Mouse (Mus musculus) cerebellum, adult 11 months (tissue): ENCODE measurements at regions not wholly inside any gene's neighbourhood (a gene's known extent, or its start where the extent isn't known, plus 50 kb on each side); places are given as distances from the start of the nearest gene placed in this dataset.
"Not testable (repeated sequence)": the region's sequence is repeated elsewhere in the genome, so short reads cannot be mapped to it uniquely, and the experiment has no call there.

Experiments used
- DNase-seq: peaks from one replicate; pipeline ENCODE4 v3.0.0; 2022

GRCm38 (mm10) chr17:15242976-15243635 is 133.6 kb downstream of the Dll1 start:
- no peak for DNase-seq

- DNase-seq: no peak
Measured at GRCm38 (mm10) chr17:15242356-15242755, 134.3 kb downstream of the Dll1 start.

GRCm38 (mm10) chr17:15241491-15241890 is 135.2 kb downstream of the Dll1 start:
- no peak for DNase-seq

GRCm38 (mm10) chr17:15240641-15241040 is 136.0 kb downstream of the Dll1 start:
- DNase-seq: not testable (repeated sequence)

- DNase-seq: no peak
Measured at GRCm38 (mm10) chr17:15240011-15240410, 136.7 kb downstream of the Dll1 start.

- no peak for DNase-seq
Measured at GRCm38 (mm10) chr17:15235041-15235440, 141.6 kb downstream of the Dll1 start.

- DNase-seq: no peak
Measured at GRCm38 (mm10) chr17:15231175-15231574, 145.5 kb downstream of the Dll1 start.

- DNase-seq: no peak
Measured at GRCm38 (mm10) chr17:15229159-15229558, 147.5 kb downstream of the Dll1 start.

- no peak for DNase-seq
Measured at GRCm38 (mm10) chr17:15228077-15228476, 148.6 kb downstream of the Dll1 start.

GRCm38 (mm10) chr17:15223826-15224225 is 152.8 kb downstream of the Dll1 start:
- no peak for DNase-seq

GRCm38 (mm10) chr17:15222923-15223322 is 153.7 kb downstream of the Dll1 start:
- no peak for DNase-seq

- DNase-seq: no peak
Measured at GRCm38 (mm10) chr17:15214157-15214685, 162.5 kb downstream of the Dll1 start.

- no peak for DNase-seq
Measured at GRCm38 (mm10) chr17:15208808-15209173, 167.5 kb upstream of the Gm3448 start.

GRCm38 (mm10) chr17:15208030-15208807 is 166.9 kb upstream of the Gm3448 start:
- DNase-seq: peak; percentile 35

- no peak for DNase-seq
Measured at GRCm38 (mm10) chr17:15207182-15208029, 166.1 kb upstream of the Gm3448 start.

- no peak for DNase-seq
Measured at GRCm38 (mm10) chr17:15205799-15206198, 164.5 kb upstream of the Gm3448 start.

- no peak for DNase-seq
Measured at GRCm38 (mm10) chr17:15204524-15204923, 163.2 kb upstream of the Gm3448 start.

- DNase-seq: no peak
Measured at GRCm38 (mm10) chr17:15199235-15199634, 157.9 kb upstream of the Gm3448 start.

GRCm38 (mm10) chr17:15197361-15197760 is 156.0 kb upstream of the Gm3448 start:
- no peak for DNase-seq

GRCm38 (mm10) chr17:15195819-15196218 is 154.5 kb upstream of the Gm3448 start:
- no peak for DNase-seq

GRCm38 (mm10) chr17:15194894-15195461 is 153.6 kb upstream of the Gm3448 start:
- DNase-seq: no peak

GRCm38 (mm10) chr17:15193831-15194230 is 152.5 kb upstream of the Gm3448 start:
- DNase-seq: no peak

- DNase-seq: no peak
Measured at GRCm38 (mm10) chr17:15192840-15193239, 151.5 kb upstream of the Gm3448 start.
